Mouse (Mus musculus): Measurements from ENCODE around the gene Gulp1. TPM values are rescaled to one million over a fixed set of nuclear protein-coding genes. Genes with fewer than 3 reads are reported as not detected.

Gene Gulp1
- total RNA-seq, 2 experiments from 2014 or later: 12.1 to 12.3 TPM

GRCm38 (mm10) chr1:44720785-44721410 is 169.6 kb downstream of the Gulp1 start:
- DNase-seq: no peak

GRCm38 (mm10) chr1:44741256-44741655 is 189.9 kb downstream of the Gulp1 start:
- no peak for DNase-seq

GRCm38 (mm10) chr1:44745711-44746110 is 194.4 kb downstream of the Gulp1 start:
- peak; percentile 61 for DNase-seq

- DNase-seq: peak; percentile 15
Measured at GRCm38 (mm10) chr1:44750731-44751730, 199.7 kb downstream of the Gulp1 start.

GRCm38 (mm10) chr1:44778251-44778650 is 226.9 kb downstream of the Gulp1 start:
- DNase-seq: no peak

- peak; percentile 25 for DNase-seq
Measured at GRCm38 (mm10) chr1:44803594-44804372, 252.5 kb downstream of the Gulp1 start.

- no peak for DNase-seq
Measured at GRCm38 (mm10) chr1:44806368-44806767, 255.1 kb downstream of the Gulp1 start.

GRCm38 (mm10) chr1:44810336-44810735 is 259.0 kb downstream of the Gulp1 start:
- no peak for DNase-seq

GRCm38 (mm10) chr1:44833934-44834333 is 282.6 kb downstream of the Gulp1 start:
- peak; percentile 4 for DNase-seq
